Mouse (Mus musculus): ENCODE measurements around the gene Birc3. TPM values are rescaled to one million over a fixed set of nuclear protein-coding genes. Genes with fewer than 3 reads are reported as not detected.
"Not testable (repeated sequence)": the region's sequence is repeated elsewhere in the genome, so short reads cannot be mapped to it uniquely, and the experiment has no call there.

Birc3 gene
- polyA plus RNA-seq, 1 experiment from 2014 or later = 7.8 TPM

- H3K9ac ChIP-seq (replicated peaks) = peak overlapping the region; percentile 73; the same call in 1 of the 2 replicates
- TF ChIP-seq CTCF (IDR thresholded peaks at IDR 0.05; ENCODE audit: low read depth) (no peak), EP300 (IDR thresholded peaks at IDR 0.05; ENCODE audit: low read depth) (no peak)
- peaks cover 17% of the 10 kb centered on the region for H3K4me1 ChIP-seq (ENCODE audit: insufficient read depth)
- DNase-seq (no peak), ATAC-seq (no peak)
- peaks cover 14% of the 10 kb centered on the region for H3K36me3 ChIP-seq (replicated peaks; ENCODE audit: insufficient read depth, low read length)
- H3K9me3 ChIP-seq (ENCODE audit: low read length) = no peaks in the 10 kb centered on the region
- peak overlapping the region; percentile 74 for H3K4me2 ChIP-seq (ENCODE audit: low read depth, low read length)
- H3K4me3 ChIP-seq (ENCODE audit: low read depth, low read length) = 0 out of 2 replicates have a peak overlapping the region, but pooled peaks have one; percentile 60
- 72% methylated on average over 10 of the region's 10 CpGs for WGBS (ENCODE audit: insufficient replicate concordance)
- H3K27ac ChIP-seq (ENCODE audit: low read depth) = peak overlapping the region; percentile 85
- no peaks in the 10 kb centered on the region for H3K27me3 ChIP-seq (ENCODE audit: insufficient read depth, low read length)
Measured at GRCm38 (mm10) chr9:7870556-7871315, 2.2 kb downstream of the Birc3 start.

GRCm38 (mm10) chr9:7868838-7869491, 4.0 kb downstream of the Birc3 start:
- H3K27me3 ChIP-seq (ENCODE audit: insufficient read depth, low read length) = no peaks in the 10 kb centered on the region
- H3K9me3 ChIP-seq (ENCODE audit: low read length) = no peaks in the 10 kb centered on the region
- TF ChIP-seq EP300 (IDR thresholded peaks at IDR 0.05; ENCODE audit: low read depth) (peak; percentile 42; the same call in 1 of the 2 replicates), CTCF (IDR thresholded peaks at IDR 0.05; ENCODE audit: low read depth) (no peak)
- peaks cover 19% of the 10 kb centered on the region for H3K36me3 ChIP-seq (replicated peaks; ENCODE audit: insufficient read depth, low read length)
- H3K9ac ChIP-seq (replicated peaks) = no peak overlapping the region
- 43% methylated on average over 4 of the region's 4 CpGs for WGBS (ENCODE audit: insufficient replicate concordance)
- peak; percentile 53 for DNase-seq
- H3K27ac ChIP-seq (ENCODE audit: low read depth) = peak overlapping the region; percentile 76
- peak; percentile 59 for ATAC-seq
- H3K4me1 ChIP-seq (ENCODE audit: insufficient read depth) = peaks cover 17% of the 10 kb centered on the region
- no peak overlapping the region for H3K4me3 ChIP-seq (ENCODE audit: low read depth, low read length)
- H3K4me2 ChIP-seq (ENCODE audit: low read depth, low read length) = peak overlapping the region; percentile 6; the same call in 1 of the 2 replicates

GRCm38 (mm10) chr9:7867981-7868380, 5.0 kb downstream of the Birc3 start:
- no peaks in the 10 kb centered on the region for H3K27me3 ChIP-seq (ENCODE audit: insufficient read depth, low read length)
- WGBS (ENCODE audit: insufficient replicate concordance) = 83% methylated on average over 3 of the region's 3 CpGs
- TF ChIP-seq EP300 (IDR thresholded peaks at IDR 0.05; ENCODE audit: low read depth) = peak; percentile 58
- TF ChIP-seq CTCF (IDR thresholded peaks at IDR 0.05; ENCODE audit: low read depth) = no peak
- H3K4me2 ChIP-seq (ENCODE audit: low read depth, low read length) = no peak overlapping the region
- no peak for ATAC-seq
- peaks cover 17% of the 10 kb centered on the region for H3K4me1 ChIP-seq (ENCODE audit: insufficient read depth)
- peak overlapping the region; percentile 76 for H3K27ac ChIP-seq (ENCODE audit: low read depth)
- DNase-seq = no peak
- no peaks in the 10 kb centered on the region for H3K9me3 ChIP-seq (ENCODE audit: low read length)
- H3K36me3 ChIP-seq (replicated peaks; ENCODE audit: insufficient read depth, low read length) = peaks cover 19% of the 10 kb centered on the region
- no peak overlapping the region for H3K9ac ChIP-seq (replicated peaks)
- no peak overlapping the region for H3K4me3 ChIP-seq (ENCODE audit: low read depth, low read length)

GRCm38 (mm10) chr9:7866981-7867380, 6.0 kb downstream of the Birc3 start:
- not testable (repeated sequence) for H3K4me3 ChIP-seq (ENCODE audit: low read depth, low read length); H3K9me3 ChIP-seq (ENCODE audit: low read length); H3K9ac ChIP-seq (replicated peaks); DNase-seq; H3K27me3 ChIP-seq (ENCODE audit: insufficient read depth, low read length); H3K27ac ChIP-seq (ENCODE audit: low read depth); H3K4me2 ChIP-seq (ENCODE audit: low read depth, low read length); ATAC-seq
- Histone ChIP-seq H3K36me3 (replicated peaks; ENCODE audit: insufficient read depth, low read length) (peaks cover 19% of the 10 kb centered on the region), H3K4me1 (ENCODE audit: insufficient read depth) (peaks cover 16% of the 10 kb centered on the region)
- TF ChIP-seq CTCF (IDR thresholded peaks at IDR 0.05; ENCODE audit: low read depth) = peak; percentile 31; the same call in 1 of the 2 replicates
- 72% methylated on average over 2 of the region's 2 CpGs for WGBS (ENCODE audit: insufficient replicate concordance)

GRCm38 (mm10) chr9:7860976-7861375, 12.0 kb downstream of the Birc3 start:
- Histone ChIP-seq H3K4me1 (ENCODE audit: insufficient read depth) (no peaks in the 10 kb centered on the region), H3K4me2 (ENCODE audit: low read depth, low read length) (no peak overlapping the region), H3K36me3 (replicated peaks; ENCODE audit: insufficient read depth, low read length) (peaks cover 24% of the 10 kb centered on the region), H3K9me3 (ENCODE audit: low read length) (no peaks in the 10 kb centered on the region), H3K4me3 (ENCODE audit: low read depth, low read length) (no peak overlapping the region), H3K27ac (ENCODE audit: low read depth) (no peak overlapping the region), H3K9ac (replicated peaks) (no peak overlapping the region), H3K27me3 (ENCODE audit: insufficient read depth, low read length) (no peaks in the 10 kb centered on the region)
- ATAC-seq = no peak
- DNase-seq = no peak
- TF ChIP-seq EP300 (IDR thresholded peaks at IDR 0.05; ENCODE audit: low read depth) = no peak
- TF ChIP-seq CTCF (IDR thresholded peaks at IDR 0.05; ENCODE audit: low read depth) = no peak
- 82% methylated on average over 5 of the region's 5 CpGs for WGBS (ENCODE audit: insufficient replicate concordance)

- TF ChIP-seq CTCF (IDR thresholded peaks at IDR 0.05; ENCODE audit: low read depth) = no peak
- no peak for TF ChIP-seq EP300 (IDR thresholded peaks at IDR 0.05; ENCODE audit: low read depth)
- Histone ChIP-seq H3K27ac (ENCODE audit: low read depth) (no peak overlapping the region), H3K27me3 (ENCODE audit: insufficient read depth, low read length) (no peaks in the 10 kb centered on the region), H3K4me3 (ENCODE audit: low read depth, low read length) (no peak overlapping the region), H3K4me2 (ENCODE audit: low read depth, low read length) (no peak overlapping the region), H3K9me3 (ENCODE audit: low read length) (no peaks in the 10 kb centered on the region), H3K4me1 (ENCODE audit: insufficient read depth) (no peaks in the 10 kb centered on the region), H3K36me3 (replicated peaks; ENCODE audit: insufficient read depth, low read length) (peaks cover 33% of the 10 kb centered on the region), H3K9ac (replicated peaks) (no peak overlapping the region)
- ATAC-seq (no peak), DNase-seq (no peak)
- WGBS (ENCODE audit: insufficient replicate concordance) = 52% methylated on average over 3 of the region's 3 CpGs
Measured at GRCm38 (mm10) chr9:7855912-7856311, 17.1 kb downstream of the Birc3 start.

Data from liver, postnatal 0 days (tissue).